Mouse (Mus musculus) frontal cortex, postnatal 10 days (tissue): Measurements from ENCODE around the gene Oasl2.
"Not testable (repeated sequence)": the region's sequence is repeated elsewhere in the genome, so short reads cannot be mapped to it uniquely, and the experiment has no call there.

Experiments used
- DNase-seq, 2 experiments: peaks; one replicate each; pipeline ENCODE4 v3.0.0; 2022; ENCODE audit warnings: low spot score in 2 of 2, mixed read lengths in 1 of 2

The Oasl2 gene

GRCm38 (mm10) chr5:114896688-114897373 is at the start of gene Oasl2:
Oasl2 (plus strand) TSS chr5:114896936.
- no peak for DNase-seq

- DNase-seq = no peak
Observed at GRCm38 (mm10) chr5:114851565-114852236, 45.0 kb upstream of the Oasl2 start.

GRCm38 (mm10) chr5:114853364-114853763 is 43.4 kb upstream of the Oasl2 start, which contains the start of gene 4930519G04Rik:
4930519G04Rik (plus strand) TSS chr5:114853664.
- DNase-seq = not testable (repeated sequence)

GRCm38 (mm10) chr5:114858582-114858981 is 38.2 kb upstream of the Oasl2 start, which contains the start of gene Gm9936:
Gm9936 (minus strand) TSS chr5:114858682.
- no peak for DNase-seq

GRCm38 (mm10) chr5:114859253-114859652 is 37.5 kb upstream of the Oasl2 start:
- DNase-seq = peak; percentile 35 to 68

GRCm38 (mm10) chr5:114861730-114862129 is 35.0 kb upstream of the Oasl2 start:
- no peak for DNase-seq

- no peak for DNase-seq
Observed at GRCm38 (mm10) chr5:114864813-114865212, 31.9 kb upstream of the Oasl2 start.

- DNase-seq = no peak
Observed at GRCm38 (mm10) chr5:114865279-114865678, 31.5 kb upstream of the Oasl2 start.

GRCm38 (mm10) chr5:114875858-114876257 is 20.9 kb upstream of the Oasl2 start:
- DNase-seq = no peak

GRCm38 (mm10) chr5:114876331-114876730 is 20.4 kb upstream of the Oasl2 start:
- no peak for DNase-seq

- no peak for DNase-seq
Observed at GRCm38 (mm10) chr5:114877487-114877886, 19.2 kb upstream of the Oasl2 start.

GRCm38 (mm10) chr5:114879399-114879798 is 17.3 kb upstream of the Oasl2 start:
- DNase-seq = no peak

GRCm38 (mm10) chr5:114882319-114882718 is 14.4 kb upstream of the Oasl2 start:
- DNase-seq = not testable (repeated sequence)

- no peak for DNase-seq
Observed at GRCm38 (mm10) chr5:114883022-114883421, 13.7 kb upstream of the Oasl2 start.

- no peak for DNase-seq
Observed at GRCm38 (mm10) chr5:114886801-114887200, 9.9 kb upstream of the Oasl2 start.

GRCm38 (mm10) chr5:114888995-114889394 is 7.7 kb upstream of the Oasl2 start:
- DNase-seq = no peak

GRCm38 (mm10) chr5:114895542-114895941 is 1.2 kb upstream of the Oasl2 start:
- DNase-seq = no peak

- no peak for DNase-seq
Observed at GRCm38 (mm10) chr5:114897374-114897793, 648 bp downstream of the Oasl2 start.

GRCm38 (mm10) chr5:114898857-114899256 is 2.1 kb downstream of the Oasl2 start:
- DNase-seq = no peak

- DNase-seq = peak in 1 of 2 experiments; percentile 20
Observed at GRCm38 (mm10) chr5:114902413-114902812, 5.7 kb downstream of the Oasl2 start.

GRCm38 (mm10) chr5:114908598-114909305 is 12.0 kb downstream of the Oasl2 start:
- no peak for DNase-seq

- DNase-seq = no peak
Observed at GRCm38 (mm10) chr5:114913686-114914085, 16.9 kb downstream of the Oasl2 start.
